Mouse (Mus musculus) monocyte, adult 2 months (primary cell): ENCODE measurements around the gene Cttnbp2nl.

Experiments
- DNase-seq, 2 experiments: peaks; one replicate each; pipeline ENCODE4 v3.0.0; 2022; ENCODE audit warnings: low spot score in 2 of 2, low read depth in 1 of 2

Cttnbp2nl gene

DNA sequence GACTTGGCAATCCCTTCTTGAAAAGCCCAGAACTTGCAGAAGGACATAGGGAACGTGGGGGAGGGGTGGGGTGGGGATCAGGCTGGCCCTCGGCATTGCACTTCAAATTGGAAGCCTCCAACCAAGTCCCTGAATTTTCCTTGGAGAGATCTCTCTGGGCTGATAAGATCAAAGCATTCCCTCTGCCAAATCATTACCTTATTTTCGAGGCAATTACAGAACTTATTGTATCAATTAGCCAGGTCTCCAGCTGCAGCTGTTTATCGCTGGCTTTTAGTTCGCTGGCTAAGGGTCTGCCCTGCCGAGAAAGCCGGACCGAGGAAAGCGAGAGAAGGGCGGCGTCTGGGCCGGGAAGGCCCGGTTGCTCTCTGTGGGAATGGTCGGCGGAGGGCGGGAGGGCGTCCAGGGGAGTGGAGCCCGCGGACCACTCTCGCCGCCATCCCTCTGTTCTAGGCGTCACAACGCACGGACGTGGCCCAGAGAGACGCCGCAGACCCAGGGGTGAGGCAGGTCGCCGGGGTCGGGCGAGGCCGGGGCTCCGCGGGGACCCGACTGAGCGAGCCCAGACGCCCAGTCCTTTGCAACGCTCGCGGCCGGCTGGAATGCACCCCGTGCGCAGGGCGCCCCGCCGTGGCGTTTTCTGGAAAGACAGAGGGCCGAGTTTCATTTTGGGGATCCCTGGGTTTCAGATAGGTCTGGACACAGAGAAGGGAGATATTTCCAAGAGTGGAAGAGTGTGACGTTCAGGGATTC is 85.2 kb downstream of the Cttnbp2nl start:
- peak; percentile 22 to 55 for DNase-seq

GRCm38 (mm10) chr3:104965991-104966554 is 86.9 kb downstream of the Cttnbp2nl start:
- no peak for DNase-seq

DNA sequence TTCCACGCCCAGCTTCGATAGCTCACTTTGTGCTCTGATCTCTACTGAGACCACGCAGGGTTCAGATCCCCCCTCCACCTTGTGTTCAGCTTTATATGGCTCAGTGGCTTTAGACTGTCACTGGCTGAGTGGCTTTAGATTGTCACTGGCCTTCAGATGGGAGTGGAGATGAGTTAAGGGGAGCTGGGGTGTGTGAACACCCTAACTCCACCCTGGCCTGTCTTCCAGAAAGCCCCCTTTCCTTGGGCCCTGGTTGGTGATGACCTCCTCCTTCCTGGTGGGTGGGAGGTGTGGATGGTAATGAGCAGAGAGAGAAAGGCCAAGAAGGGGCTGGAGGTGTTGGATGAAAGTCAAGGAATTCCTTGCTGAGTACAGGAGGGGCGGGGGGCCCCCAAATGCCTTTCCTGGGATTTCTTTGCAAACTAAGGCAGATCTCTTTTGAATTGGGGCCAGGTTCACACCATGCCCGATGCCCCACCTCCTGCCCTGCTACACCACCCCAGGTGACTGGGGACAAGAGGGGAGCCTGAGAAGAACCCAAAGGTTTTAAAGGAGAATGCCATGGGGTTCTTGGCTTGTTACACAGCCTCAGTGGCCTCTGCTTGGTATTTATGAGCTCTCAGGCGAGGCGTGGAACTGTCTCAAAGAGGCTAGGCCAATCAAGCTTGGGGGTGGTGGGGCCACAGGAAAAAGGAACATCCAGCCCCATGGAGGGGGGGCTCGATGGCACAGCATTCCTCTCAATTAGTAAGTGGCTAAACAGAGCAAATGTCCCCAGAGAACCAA is 87.7 kb downstream of the Cttnbp2nl start:
- DNase-seq, result no peak

- DNase-seq, result no peak
Measured at GRCm38 (mm10) chr3:104963331-104964276, 89.3 kb downstream of the Cttnbp2nl start.

GRCm38 (mm10) chr3:104962866-104963265 is 90.1 kb downstream of the Cttnbp2nl start:
- no peak for DNase-seq

- DNase-seq, result no peak
Measured at GRCm38 (mm10) chr3:104962141-104962611, 90.8 kb downstream of the Cttnbp2nl start.

- no peak for DNase-seq
Measured at GRCm38 (mm10) chr3:104961066-104962059, 91.6 kb downstream of the Cttnbp2nl start, which contains the start of gene Wnt2b. TSS of gene Wnt2b (minus strand) at chr3:104961921.

- DNase-seq, result no peak
Measured at GRCm38 (mm10) chr3:104960026-104961000, 92.6 kb downstream of the Cttnbp2nl start.

GRCm38 (mm10) chr3:104956131-104956581 is 96.8 kb downstream of the Cttnbp2nl start:
- DNase-seq, result no peak

GRCm38 (mm10) chr3:104954551-104954950 is 98.4 kb downstream of the Cttnbp2nl start:
- no peak for DNase-seq

- DNase-seq, result no peak
Measured at GRCm38 (mm10) chr3:104954137-104954536, 98.8 kb downstream of the Cttnbp2nl start.

DNA sequence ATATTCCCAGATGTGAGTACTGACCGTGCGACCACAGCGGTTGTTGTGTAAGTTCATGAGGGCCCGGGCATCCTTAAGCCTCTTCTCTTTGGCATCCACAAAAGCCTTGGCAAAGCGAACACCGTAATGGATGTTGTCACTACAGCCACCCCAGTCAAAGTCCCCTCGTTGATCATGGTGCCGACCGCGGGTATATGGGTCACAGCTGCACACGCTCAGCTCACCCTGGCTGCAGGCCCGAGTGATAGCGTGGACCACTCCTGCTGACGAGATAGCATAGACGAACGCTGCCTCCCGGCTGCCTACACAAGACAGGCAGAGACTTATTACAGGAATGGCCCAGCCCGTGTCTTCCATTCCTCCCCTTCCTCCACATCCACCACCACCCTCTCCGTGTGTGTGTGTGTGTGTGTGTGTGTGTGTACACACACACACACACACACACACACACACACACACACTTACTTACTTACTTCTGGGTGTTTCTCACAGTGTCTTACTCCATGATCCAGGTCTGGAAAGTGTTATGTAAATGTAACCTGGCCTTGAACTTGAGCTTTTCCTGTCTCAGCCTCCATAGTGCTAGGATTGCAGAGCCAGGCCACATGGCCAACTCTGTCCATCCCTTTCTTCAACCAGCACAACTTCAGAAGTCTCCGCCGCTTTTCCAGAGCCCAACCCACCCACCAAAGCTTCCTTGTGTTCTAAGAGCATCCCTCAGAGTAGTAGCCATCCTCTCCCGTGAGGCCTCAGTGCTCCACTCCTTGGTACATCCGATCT is 99.9 kb downstream of the Cttnbp2nl start:
- no peak for DNase-seq
